Mouse (Mus musculus): ENCODE results near the gene Gm38392.
"Not testable (repeated sequence)": the region's sequence is repeated elsewhere in the genome, so short reads cannot be mapped to it uniquely, and the experiment has no call there.

GRCm38 (mm10) chr3:88285565-88285895, 1.5 kb downstream of the Gm38392 start:
- not testable (repeated sequence) for TF ChIP-seq CTCF (IDR thresholded peaks at IDR 0.05; ENCODE audit: insufficient read depth, low read length); POLR2A (IDR thresholded peaks at IDR 0.05; ENCODE audit: borderline replicate concordance, extremely low read depth, low read depth, low read length)

Data from lung, adult 2 months (tissue).